Mouse (Mus musculus): ENCODE measurements around the gene Cntrob. TPM values are rescaled to one million over a fixed set of nuclear protein-coding genes. Genes with fewer than 3 reads are reported as not detected.

The Cntrob gene
- total and polyA plus RNA-seq, 3 experiments = 16.5 to 38.3 TPM; not detected in 1

DNA sequence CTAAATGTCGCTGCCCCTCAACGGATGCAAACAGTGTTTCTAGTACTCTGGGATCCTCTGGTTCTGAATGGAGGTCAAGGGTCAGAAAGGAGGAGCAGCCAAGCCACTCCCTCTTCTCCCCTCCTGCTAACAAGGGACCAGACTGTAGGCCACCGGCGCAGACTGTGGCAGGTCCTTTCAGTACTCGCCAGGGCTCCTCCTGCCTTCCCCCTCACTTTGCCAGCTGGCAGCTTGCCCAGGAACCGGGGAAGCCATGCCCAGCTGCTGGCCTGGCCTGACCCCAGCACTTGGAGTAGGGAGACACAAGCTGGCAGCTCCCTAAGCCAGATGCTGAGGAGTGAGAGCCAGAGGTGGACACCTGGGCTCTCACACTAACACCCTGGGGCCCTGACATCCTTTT is 41.3 kb upstream of the Cntrob start:
- Histone ChIP-seq H3K27ac (ENCODE audit: control insufficient read depth, low read depth, low read length) (no peak overlapping the region), H3K4me3 (ENCODE audit: control insufficient read depth in 1 of 2, insufficient read depth in 1 of 2, low read depth in 2 of 2, low read length in 2 of 2) (no peak overlapping the region), H3K79me2 (ENCODE audit: control insufficient read depth, insufficient read depth, low read length, poor library complexity) (peaks cover 15% of the 10 kb centered on the region), H3K36me3 (ENCODE audit: control insufficient read depth in 1 of 2, insufficient read depth in 2 of 2, low read length in 2 of 2) (peaks cover 0 to 3% of the 10 kb centered on the region in 2 experiments; a peak in 2 of 4 replicates), H3K9me3 (replicated peaks; ENCODE audit: insufficient read depth, low read length) (no peaks in the 10 kb centered on the region), H3K27me3 (ENCODE audit: control insufficient read depth in 1 of 2, insufficient read depth in 2 of 2, low read length in 2 of 2) (no peaks in the 10 kb centered on the region), H3K9ac (ENCODE audit: control insufficient read depth, low read depth, low read length, poor library complexity, severe bottlenecking) (no peak overlapping the region), H3K4me1 (ENCODE audit: control insufficient read depth in 1 of 2, insufficient read depth in 2 of 2, low read length in 2 of 2) (peaks cover 3 to 15% of the 10 kb centered on the region in 2 experiments; a peak in 3 of 4 replicates)
- DNase-seq (ENCODE audit: low read depth, low spot score) = peak; percentile 53
- TF ChIP-seq BHLHE40 (IDR thresholded peaks at IDR 0.05; ENCODE audit: borderline replicate concordance, low read depth, low read length) (no peak), ETS1 (IDR thresholded peaks at IDR 0.05; ENCODE audit: low read depth, low read length) (peak; percentile 44; the same call in 1 of the 2 replicates)

DNA sequence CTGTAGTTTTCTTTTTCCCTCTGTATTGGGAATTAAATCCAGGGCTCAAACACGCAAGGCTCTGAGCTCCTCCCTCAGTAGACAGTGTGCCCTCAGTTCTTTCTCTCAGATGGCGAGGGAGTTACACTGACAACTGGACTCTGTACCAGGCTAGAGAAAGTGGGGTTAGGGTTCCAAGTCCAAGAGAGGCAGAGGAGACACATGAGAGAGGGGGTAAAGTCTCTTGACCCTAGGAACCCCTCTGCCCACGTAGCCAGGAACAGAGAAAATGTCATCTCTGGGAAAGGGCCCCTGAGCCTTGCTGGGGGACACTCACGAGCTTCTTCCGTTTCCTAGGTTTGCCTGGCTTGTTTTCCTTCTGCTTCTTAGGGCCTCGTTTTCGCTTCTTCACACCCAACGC is 40.8 kb upstream of the Cntrob start:
- Histone ChIP-seq H3K27me3 (ENCODE audit: control insufficient read depth in 1 of 2, insufficient read depth in 2 of 2, low read length in 2 of 2) (no peaks in the 10 kb centered on the region), H3K9ac (ENCODE audit: control insufficient read depth, low read depth, low read length, poor library complexity, severe bottlenecking) (no peak overlapping the region), H3K9me3 (replicated peaks; ENCODE audit: insufficient read depth, low read length) (no peaks in the 10 kb centered on the region), H3K36me3 (ENCODE audit: control insufficient read depth in 1 of 2, insufficient read depth in 2 of 2, low read length in 2 of 2) (no peaks in the 10 kb centered on the region; a peak in 2 of 4 replicates), H3K4me1 (ENCODE audit: control insufficient read depth in 1 of 2, insufficient read depth in 2 of 2, low read length in 2 of 2) (peaks cover 0 to 15% of the 10 kb centered on the region in 2 experiments; a peak in 3 of 4 replicates), H3K27ac (ENCODE audit: control insufficient read depth, low read depth, low read length) (no peak overlapping the region), H3K79me2 (ENCODE audit: control insufficient read depth, insufficient read depth, low read length, poor library complexity) (peaks cover 15% of the 10 kb centered on the region), H3K4me3 (ENCODE audit: control insufficient read depth in 1 of 2, insufficient read depth in 1 of 2, low read depth in 2 of 2, low read length in 2 of 2) (no peak overlapping the region)
- DNase-seq (ENCODE audit: low read depth, low spot score) = no peak
- TF ChIP-seq SMC3 (IDR thresholded peaks at IDR 0.05; ENCODE audit: low read depth, low read length) (no peak), UBTF (IDR thresholded peaks at IDR 0.05; ENCODE audit: borderline replicate concordance, insufficient read depth, low read depth, low read length) (no peak), RAD21 (IDR thresholded peaks at IDR 0.05; ENCODE audit: low read depth, low read length) (no peak), RCOR1 (IDR thresholded peaks at IDR 0.05; ENCODE audit: low read depth, low read length) (no peak), CTCF (IDR thresholded peaks at IDR 0.05 in 2 of 3, conservative IDR thresholded peaks at IDR 0.05 in 1 of 3; ENCODE audit: control insufficient read depth in 1 of 3, insufficient read depth in 1 of 3, low read depth in 2 of 3, low read length in 3 of 3, poor library complexity in 1 of 3, severe bottlenecking in 1 of 3) (no peak), GATA1 (IDR thresholded peaks at IDR 0.05; ENCODE audit: low read depth, low read length) (no peak), KAT2A (conservative IDR thresholded peaks at IDR 0.05; ENCODE audit: low read depth, low read length) (no peak), MAFK (IDR thresholded peaks at IDR 0.05; ENCODE audit: borderline replicate concordance, low read depth, low read length) (no peak), POLR2A (IDR thresholded peaks at IDR 0.05; ENCODE audit: control insufficient read depth in 1 of 2, insufficient read depth in 1 of 2, low read depth in 1 of 2, low read length in 2 of 2, poor library complexity in 1 of 2) (no peak), GABPA (IDR thresholded peaks at IDR 0.05; ENCODE audit: low read depth, low read length) (no peak), ZMIZ1 (IDR thresholded peaks at IDR 0.05; ENCODE audit: low read depth, low read length) (no peak), USF2 (IDR thresholded peaks at IDR 0.05; ENCODE audit: borderline replicate concordance in 1 of 2, insufficient read depth in 1 of 2, low read depth in 1 of 2, low read length in 2 of 2) (no peak), EP300 (IDR thresholded peaks at IDR 0.05; ENCODE audit: low read depth in 1 of 2, low read length in 2 of 2) (no peak), ELF1 (IDR thresholded peaks at IDR 0.05; ENCODE audit: low read depth, low read length) (no peak), MAX (IDR thresholded peaks at IDR 0.05; ENCODE audit: low read length) (no peak), ZC3H11A (IDR thresholded peaks at IDR 0.05; ENCODE audit: low read depth, low read length) (no peak), TCF12 (IDR thresholded peaks at IDR 0.05; ENCODE audit: low read depth, low read length) (no peak), NRF1 (IDR thresholded peaks at IDR 0.05; ENCODE audit: insufficient read depth, low read depth, low read length, poor library complexity, severe bottlenecking) (no peak)

Measured in MEL (cell line).